Mouse (Mus musculus) stomach, postnatal 0 days (tissue): ENCODE measurements at regions not wholly inside any gene's neighbourhood (a gene's known extent, or its start where the extent isn't known, plus 50 kb on each side); places are given as distances from the start of the nearest gene placed in this dataset.

Source experiments
- ATAC-seq: fragments of 200-750 bp; cut with Nextera tagmentation; 2 replicates; pipeline ENCODE4 v1.8.0; 2017; ENCODE audit not compliant: low FRiP score, low TSS enrichment
- DNase-seq: peaks from one replicate; pipeline ENCODE4 v3.0.0-alpha.2; 2016; ENCODE audit warnings: low spot score
- H3K27ac ChIP-seq: fragments of 300-500 bp; sonication (generic); replicated peaks from 2 replicates; pipeline ENCODE4 v1.5.1; 2014; ENCODE audit warnings: mild to moderate bottlenecking, control low read depth
- H3K27me3 ChIP-seq: fragments of 300-500 bp; sonication (generic); 2 replicates; pipeline ENCODE4 v1.6.1; 2014; ENCODE audit warnings: low read length; ENCODE audit not compliant: control insufficient read depth, insufficient read depth
- H3K36me3 ChIP-seq: fragments of 300-500 bp; sonication (generic); 2 replicates; pipeline ENCODE4 v1.6.1; 2014; ENCODE audit warnings: low read length, mixed read lengths; ENCODE audit not compliant: control insufficient read depth, insufficient read depth
- H3K4me1 ChIP-seq: fragments of 300-500 bp; sonication (generic); replicated peaks from 2 replicates; pipeline ENCODE4 v1.6.1; 2014; ENCODE audit warnings: antibody characterized with exemption; ENCODE audit not compliant: control insufficient read depth, insufficient read depth
- H3K4me2 ChIP-seq: fragments of 300-500 bp; sonication (generic); replicated peaks from 2 replicates; pipeline ENCODE4 v1.6.1; 2014; ENCODE audit warnings: low read depth, mild to moderate bottlenecking, control low read depth, moderate library complexity
- H3K4me3 ChIP-seq: fragments of 300-500 bp; sonication (generic); 2 replicates; pipeline ENCODE4 v1.5.1; 2014; ENCODE audit warnings: low read depth, low read length, control low read depth
- H3K9ac ChIP-seq: fragments of 300-500 bp; sonication (generic); 2 replicates; pipeline ENCODE4 v1.6.1; 2014; ENCODE audit warnings: mild to moderate bottlenecking, low read length, control low read depth, mixed read lengths
- H3K9me3 ChIP-seq: fragments of 300-500 bp; sonication (generic); 2 replicates; pipeline ENCODE4 v1.6.1; 2016; ENCODE audit warnings: low read length; ENCODE audit not compliant: control insufficient read depth
- CTCF ChIP-seq: IDR thresholded peaks from 2 replicates; pipeline ENCODE4 v1.5.1; 2016; ENCODE audit warnings: antibody characterized with exemption, low read depth, mild to moderate bottlenecking, moderate library complexity
- EP300 ChIP-seq: optimal IDR thresholded peaks from 2 replicates; pipeline ENCODE3; 2016; ENCODE audit warnings: antibody characterized with exemption
- WGBS: fragments of 180-500 bp; shearing (Covaris S2); extraction: QIAGEN DNeasy Blood & Tissue Kit; methylation state at CpG from one replicate; pipeline ENCODE4 v1.1.7; 2014; 5-methylcytosine and 5-hydroxymethylcytosine counted together

GRCm38 (mm10) chr8:8426201-8426600 is 234.8 kb downstream of the Efnb2 start:
- Histone ChIP-seq H3K36me3 (no peaks in the 10 kb centered on the region), H3K9ac (no peak overlapping the region), H3K4me2 (no peak overlapping the region), H3K4me3 (no peak overlapping the region), H3K9me3 (no peaks in the 10 kb centered on the region), H3K4me1 (no peaks in the 10 kb centered on the region), H3K27me3 (no peaks in the 10 kb centered on the region), H3K27ac (no peak overlapping the region)
- TF ChIP-seq CTCF (no peak), EP300 (no peak)
- DNase-seq (no peak), ATAC-seq (no peak)
- WGBS: 44% methylated on average over 4 of the region's 4 CpGs

- Histone ChIP-seq H3K9ac (no peak overlapping the region), H3K27me3 (no peaks in the 10 kb centered on the region), H3K4me2 (no peak overlapping the region), H3K4me3 (no peak overlapping the region), H3K27ac (no peak overlapping the region), H3K4me1 (no peaks in the 10 kb centered on the region), H3K36me3 (no peaks in the 10 kb centered on the region), H3K9me3 (no peaks in the 10 kb centered on the region)
- 94% methylated on average over 2 of the region's 2 CpGs for WGBS
- DNase-seq (no peak), ATAC-seq (no peak)
- no peak for TF ChIP-seq EP300
- TF ChIP-seq CTCF: no peak
Observed at GRCm38 (mm10) chr8:8423443-8423842, 237.6 kb downstream of the Efnb2 start.

GRCm38 (mm10) chr8:8421713-8422112 is 239.3 kb downstream of the Efnb2 start:
- no peaks in the 10 kb centered on the region for H3K27me3 ChIP-seq
- no peak for ATAC-seq

GRCm38 (mm10) chr8:8419360-8420330 is 241.4 kb downstream of the Efnb2 start:
- H3K4me2 ChIP-seq: no peak overlapping the region
- H3K4me3 ChIP-seq: no peak overlapping the region
- no peak overlapping the region for H3K27ac ChIP-seq
- WGBS: 48% methylated on average over 15 of the region's 15 CpGs
- no peaks in the 10 kb centered on the region for H3K36me3 ChIP-seq
- no peak overlapping the region for H3K9ac ChIP-seq
- no peaks in the 10 kb centered on the region for H3K9me3 ChIP-seq
- ATAC-seq (peak; percentile 45; the same call in 1 of the 2 replicates), DNase-seq (no peak)
- TF ChIP-seq EP300: no peak
- TF ChIP-seq CTCF: no peak
- H3K4me1 ChIP-seq: no peaks in the 10 kb centered on the region
- no peaks in the 10 kb centered on the region for H3K27me3 ChIP-seq

More at GRCm38 (mm10) chr8:8421713-8422112, 239.3 kb downstream of the Efnb2 start:
- no peak overlapping the region for H3K4me2 ChIP-seq
- H3K9me3 ChIP-seq: no peaks in the 10 kb centered on the region
- no peak for TF ChIP-seq CTCF
- TF ChIP-seq EP300: no peak
- no peak overlapping the region for H3K9ac ChIP-seq
- no peak overlapping the region for H3K27ac ChIP-seq
- no peak overlapping the region for H3K4me3 ChIP-seq
- H3K36me3 ChIP-seq: no peaks in the 10 kb centered on the region
- DNase-seq: no peak
- no peaks in the 10 kb centered on the region for H3K4me1 ChIP-seq
- 79% methylated on average over 5 of the region's 5 CpGs for WGBS

GRCm38 (mm10) chr8:8418929-8419328 is 242.1 kb downstream of the Efnb2 start:
- Histone ChIP-seq H3K4me3 (no peak overlapping the region), H3K36me3 (no peaks in the 10 kb centered on the region), H3K4me1 (no peaks in the 10 kb centered on the region), H3K27me3 (no peaks in the 10 kb centered on the region), H3K27ac (no peak overlapping the region), H3K9me3 (no peaks in the 10 kb centered on the region), H3K4me2 (no peak overlapping the region), H3K9ac (no peak overlapping the region)
- TF ChIP-seq EP300: no peak
- WGBS: 89% methylated on average over 6 of the region's 6 CpGs
- ATAC-seq: no peak
- no peak for DNase-seq

- TF ChIP-seq EP300 (no peak), CTCF (no peak)
- Histone ChIP-seq H3K36me3 (no peaks in the 10 kb centered on the region), H3K4me1 (no peaks in the 10 kb centered on the region), H3K9ac (no peak overlapping the region), H3K4me3 (no peak overlapping the region), H3K4me2 (no peak overlapping the region), H3K27me3 (no peaks in the 10 kb centered on the region), H3K9me3 (no peaks in the 10 kb centered on the region), H3K27ac (no peak overlapping the region)
- WGBS: 84% methylated on average over 2 of the region's 2 CpGs
- DNase-seq (no peak), ATAC-seq (no peak)
Observed at GRCm38 (mm10) chr8:8418525-8418924, 242.5 kb downstream of the Efnb2 start.
